Mouse (Mus musculus) hindbrain, embryonic 14.5 days (tissue): ENCODE data around the gene Gm20509. TPM values are rescaled to one million over a fixed set of nuclear protein-coding genes. Genes with fewer than 3 reads are reported as not detected.
"Not testable (repeated sequence)": the region's sequence is repeated elsewhere in the genome, so short reads cannot be mapped to it uniquely, and the experiment has no call there.

Source experiments
- ATAC-seq: fragments of 200-750 bp; cut with Nextera tagmentation; 2 replicates; pipeline ENCODE4 v1.8.0; 2017; ENCODE audit warnings: moderate number of reproducible peaks, mild to moderate bottlenecking, moderate TSS enrichment, moderate library complexity; ENCODE audit not compliant: low FRiP score
- DNase-seq: peaks from one replicate; pipeline ENCODE4 v3.0.0-alpha.2; 2015; ENCODE audit warnings: low spot score
- H3K27ac ChIP-seq: fragments of 300-500 bp; sonication (generic); 2 replicates; pipeline ENCODE4 v1.5.1; 2014; ENCODE audit warnings: mild to moderate bottlenecking, moderate library complexity
- H3K27me3 ChIP-seq: fragments of 300-500 bp; sonication (generic); 2 replicates; pipeline ENCODE4 v1.6.1; 2014; ENCODE audit warnings: mild to moderate bottlenecking, low read length, mixed read lengths; ENCODE audit not compliant: control insufficient read depth, insufficient read depth
- H3K36me3 ChIP-seq: fragments of 300-500 bp; sonication (generic); replicated peaks from 2 replicates; pipeline ENCODE4 v1.6.1; 2014; ENCODE audit not compliant: control insufficient read depth, insufficient read depth
- H3K4me1 ChIP-seq: fragments of 300-500 bp; sonication (generic); replicated peaks from 2 replicates; pipeline ENCODE4 v1.6.1; 2014; ENCODE audit warnings: antibody characterized with exemption, low read length, mixed read lengths; ENCODE audit not compliant: control insufficient read depth, insufficient read depth
- H3K4me2 ChIP-seq: fragments of 300-500 bp; sonication (generic); replicated peaks from 2 replicates; pipeline ENCODE4 v1.6.1; 2014; ENCODE audit warnings: mild to moderate bottlenecking, moderate library complexity
- H3K4me3 ChIP-seq: fragments of 300-500 bp; sonication (generic); replicated peaks from 2 replicates; pipeline ENCODE4 v1.5.1; 2014; ENCODE audit warnings: mild to moderate bottlenecking, low read length
- H3K9ac ChIP-seq: fragments of 300-500 bp; sonication (generic); 2 replicates; pipeline ENCODE4 v1.6.1; 2014
- H3K9me3 ChIP-seq: fragments of 300-500 bp; sonication (generic); 2 replicates; pipeline ENCODE4 v1.6.1; 2016; ENCODE audit warnings: low read length; ENCODE audit not compliant: control insufficient read depth
- WGBS: fragments of 180-500 bp; shearing (Covaris S2); extraction: QIAGEN DNeasy Blood & Tissue Kit; methylation state at CpG from one replicate; pipeline ENCODE4 v1.1.7; 2014; 5-methylcytosine and 5-hydroxymethylcytosine counted together
- polyA plus RNA-seq: library from polyadenylated mRNA; unstranded; fragments of >200 nt; fragmentation: Nextera tagmentation; extraction: Ambion mirVana; gene quantifications from 2 replicates; pipeline ENCODE4 v1.2.1, GENCODE M21; 2014

Gm20509 gene
- polyA plus RNA-seq, 1 experiment from 2014 or later = not detected

GRCm38 (mm10) chr9:73073169-73073568 is 29.1 kb upstream of the Gm20509 start:
- DNase-seq = no peak
- no peak overlapping the region for H3K9ac ChIP-seq
- H3K27ac ChIP-seq = no peak overlapping the region
- H3K36me3 ChIP-seq = no peaks in the 10 kb centered on the region
- no peaks in the 10 kb centered on the region for H3K27me3 ChIP-seq
- ATAC-seq = no peak
- no peaks in the 10 kb centered on the region for H3K9me3 ChIP-seq
- 91% methylated on average over 5 of the region's 5 CpGs for WGBS
- H3K4me3 ChIP-seq = no peak overlapping the region
- peaks cover 4% of the 10 kb centered on the region; the same call in 1 of the 2 replicates for H3K4me1 ChIP-seq
- no peak overlapping the region for H3K4me2 ChIP-seq

GRCm38 (mm10) chr9:73079349-73079748 is 22.9 kb upstream of the Gm20509 start:
- H3K9ac ChIP-seq, H3K36me3 ChIP-seq, H3K9me3 ChIP-seq, H3K27me3 ChIP-seq, H3K27ac ChIP-seq, ATAC-seq, DNase-seq, H3K4me3 ChIP-seq, H3K4me2 ChIP-seq, H3K4me1 ChIP-seq: not testable (repeated sequence)
- WGBS = 89% methylated on average over 10 of the region's 12 CpGs

- DNase-seq (no peak), ATAC-seq (no peak)
- Histone ChIP-seq H3K4me1 (no peaks in the 10 kb centered on the region), H3K9me3 (no peaks in the 10 kb centered on the region), H3K36me3 (no peaks in the 10 kb centered on the region), H3K9ac (no peak overlapping the region), H3K27ac (no peak overlapping the region), H3K27me3 (no peaks in the 10 kb centered on the region), H3K4me3 (no peak overlapping the region), H3K4me2 (no peak overlapping the region)
- WGBS = 31% methylated on average over 7 of the region's 7 CpGs
Observed at GRCm38 (mm10) chr9:73079801-73080325, 22.4 kb upstream of the Gm20509 start.

GRCm38 (mm10) chr9:73082291-73083000 is 19.8 kb upstream of the Gm20509 start:
- Histone ChIP-seq H3K4me1 (no peaks in the 10 kb centered on the region), H3K9me3 (no peaks in the 10 kb centered on the region), H3K27ac (no peak overlapping the region), H3K27me3 (no peaks in the 10 kb centered on the region), H3K9ac (no peak overlapping the region), H3K36me3 (no peaks in the 10 kb centered on the region), H3K4me3 (no peak overlapping the region), H3K4me2 (no peak overlapping the region)
- no peak for ATAC-seq
- 78% methylated on average over 8 of the region's 8 CpGs for WGBS
- no peak for DNase-seq

GRCm38 (mm10) chr9:73083956-73084355 is 18.3 kb upstream of the Gm20509 start:
- WGBS = 82% methylated on average over 6 of the region's 6 CpGs
- no peaks in the 10 kb centered on the region for H3K36me3 ChIP-seq
- ATAC-seq (no peak), DNase-seq (no peak)
- no peaks in the 10 kb centered on the region for H3K4me1 ChIP-seq
- H3K27ac ChIP-seq = no peak overlapping the region
- H3K4me3 ChIP-seq = no peak overlapping the region
- no peaks in the 10 kb centered on the region for H3K9me3 ChIP-seq
- H3K4me2 ChIP-seq = no peak overlapping the region
- H3K9ac ChIP-seq = no peak overlapping the region
- no peaks in the 10 kb centered on the region for H3K27me3 ChIP-seq

- ATAC-seq (no peak), DNase-seq (no peak)
- Histone ChIP-seq H3K4me3 (no peak overlapping the region), H3K4me1 (no peaks in the 10 kb centered on the region), H3K9ac (no peak overlapping the region), H3K36me3 (no peaks in the 10 kb centered on the region), H3K27ac (no peak overlapping the region), H3K27me3 (no peaks in the 10 kb centered on the region), H3K4me2 (no peak overlapping the region), H3K9me3 (no peaks in the 10 kb centered on the region)
- WGBS = 87% methylated on average over 6 of the region's 6 CpGs
Observed at GRCm38 (mm10) chr9:73085845-73086244, 16.4 kb upstream of the Gm20509 start.

- WGBS = 58% methylated on average over 8 of the region's 8 CpGs
- no peak overlapping the region for H3K27ac ChIP-seq
- DNase-seq (no peak), ATAC-seq (no peak)
- H3K27me3 ChIP-seq = no peaks in the 10 kb centered on the region
- H3K9me3 ChIP-seq = no peaks in the 10 kb centered on the region
- no peaks in the 10 kb centered on the region for H3K4me1 ChIP-seq
- H3K36me3 ChIP-seq = no peaks in the 10 kb centered on the region
- H3K9ac ChIP-seq = no peak overlapping the region
- no peak overlapping the region for H3K4me3 ChIP-seq
- H3K4me2 ChIP-seq = no peak overlapping the region
Observed at GRCm38 (mm10) chr9:73087121-73087520, 15.1 kb upstream of the Gm20509 start.

GRCm38 (mm10) chr9:73087581-73087980 is 14.7 kb upstream of the Gm20509 start:
- no peak overlapping the region for H3K9ac ChIP-seq
- H3K4me2 ChIP-seq = no peak overlapping the region
- DNase-seq (no peak), ATAC-seq (no peak)
- H3K9me3 ChIP-seq = no peaks in the 10 kb centered on the region
- 78% methylated on average over 5 of the region's 5 CpGs for WGBS
- no peaks in the 10 kb centered on the region for H3K27me3 ChIP-seq
- no peaks in the 10 kb centered on the region for H3K36me3 ChIP-seq
- H3K27ac ChIP-seq = no peak overlapping the region
- H3K4me1 ChIP-seq = no peaks in the 10 kb centered on the region
- H3K4me3 ChIP-seq = no peak overlapping the region

- 81% methylated on average over 16 of the region's 16 CpGs for WGBS
- H3K27me3 ChIP-seq = no peaks in the 10 kb centered on the region
- no peaks in the 10 kb centered on the region for H3K9me3 ChIP-seq
- H3K4me1 ChIP-seq = no peaks in the 10 kb centered on the region
- no peak overlapping the region for H3K27ac ChIP-seq
- H3K4me2 ChIP-seq = no peak overlapping the region
- no peak overlapping the region for H3K4me3 ChIP-seq
- no peaks in the 10 kb centered on the region for H3K36me3 ChIP-seq
- DNase-seq (no peak), ATAC-seq (no peak)
- H3K9ac ChIP-seq = no peak overlapping the region
Observed at GRCm38 (mm10) chr9:73089222-73089920, 12.9 kb upstream of the Gm20509 start.
